In the genomic region with DNA sequence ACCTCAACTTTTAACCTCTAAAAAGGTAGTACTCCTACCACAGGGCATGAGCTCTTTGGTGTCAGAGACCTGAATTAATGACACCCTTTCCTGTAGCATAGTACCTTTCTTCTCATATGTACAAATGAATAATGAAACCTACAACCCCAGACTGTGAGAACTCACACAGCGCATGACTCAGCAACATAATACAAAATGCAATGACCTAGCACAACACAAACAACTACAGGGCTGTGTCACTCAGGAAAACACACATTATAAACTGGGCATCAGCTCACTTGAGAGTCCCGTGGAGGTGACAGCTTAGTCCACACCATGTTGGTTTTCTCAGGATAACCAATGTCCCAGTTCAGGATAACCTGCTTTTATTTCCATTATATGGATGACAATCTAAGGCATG, we compare ENCODE assay signal across 14 mouse cellular contexts.
"Had no signal": no experiment of that assay in that cellular context is flagged by ENCODE, and none has a peak within 500 bp of the region (broad histone marks: within the 10 kb centered on the region; RNA-seq: fewer than 3 reads in every experiment).

No protein-coding gene starts in this region.

- H3K27me3 ChIP-seq: limb, embryonic 15.5 days; midbrain, embryonic 12.5 days; neural tube, embryonic 13.5 days; stomach, embryonic 15.5 days had no signal

- H3K4me3 ChIP-seq: limb, embryonic 15.5 days; midbrain, embryonic 12.5 days; neural tube, embryonic 13.5 days; stomach, embryonic 15.5 days had no signal

- H3K9ac ChIP-seq: limb, embryonic 15.5 days; midbrain, embryonic 12.5 days; neural tube, embryonic 13.5 days; stomach, embryonic 15.5 days had no signal

- H3K9me3 ChIP-seq: limb, embryonic 15.5 days; midbrain, embryonic 12.5 days; neural tube, embryonic 13.5 days; stomach, embryonic 15.5 days had no signal

- H3K4me2 ChIP-seq: limb, embryonic 15.5 days; midbrain, embryonic 12.5 days; neural tube, embryonic 13.5 days; stomach, embryonic 15.5 days had no signal

- H3K27ac ChIP-seq: limb, embryonic 15.5 days; midbrain, embryonic 12.5 days; neural tube, embryonic 13.5 days; stomach, embryonic 15.5 days had no signal

- H3K4me1 ChIP-seq: limb, embryonic 15.5 days; midbrain, embryonic 12.5 days; neural tube, embryonic 13.5 days; stomach, embryonic 15.5 days had no signal

- ATAC-seq: intestine, embryonic 16.5 days; midbrain, embryonic 16.5 days had no signal

- DNase-seq: kidney, adult 2 months; kidney, postnatal 36 days; layer of hippocampus, adult 9-11 months; layer of hippocampus, postnatal 36 days; lung, adult 18-20 months; right cerebral cortex, postnatal 14 days; thymus, adult 2 months; thymus, postnatal 25 days had no signal

- H3K36me3 ChIP-seq: limb, embryonic 15.5 days; midbrain, embryonic 12.5 days; neural tube, embryonic 13.5 days; stomach, embryonic 15.5 days had no signal
